Mouse (Mus musculus) urinary bladder, postnatal 10 days (tissue): ENCODE measurements around the gene Olfr967.
"Not testable (repeated sequence)": the region's sequence is repeated elsewhere in the genome, so short reads cannot be mapped to it uniquely, and the experiment has no call there.

ENCODE experiments used
- DNase-seq: peaks from one replicate; pipeline ENCODE4 v3.0.0; 2022; ENCODE audit warnings: low spot score

Gene Olfr967

DNA sequence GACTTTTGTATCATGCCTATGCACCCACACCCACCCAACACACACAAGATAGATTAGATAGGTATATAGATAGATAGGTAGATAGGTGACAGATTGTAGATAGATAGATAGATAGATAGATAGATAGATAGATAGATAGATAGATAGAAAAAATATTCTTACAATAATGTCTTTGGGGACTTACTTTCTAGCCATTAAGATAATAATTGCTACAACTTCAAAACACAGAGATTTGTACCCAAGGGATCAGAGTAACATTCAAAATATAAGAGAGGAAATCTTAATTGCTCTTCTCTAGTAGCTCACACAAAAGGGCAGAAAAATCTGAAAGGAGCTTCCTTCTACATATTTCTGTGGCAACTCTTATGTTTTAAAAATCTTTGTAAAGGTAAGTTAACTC is at the start of gene Olfr967:
Gene Olfr967 (plus strand): TSS at position 301 of the 400 bp plus-strand sequence.
- no peak for DNase-seq

DNA sequence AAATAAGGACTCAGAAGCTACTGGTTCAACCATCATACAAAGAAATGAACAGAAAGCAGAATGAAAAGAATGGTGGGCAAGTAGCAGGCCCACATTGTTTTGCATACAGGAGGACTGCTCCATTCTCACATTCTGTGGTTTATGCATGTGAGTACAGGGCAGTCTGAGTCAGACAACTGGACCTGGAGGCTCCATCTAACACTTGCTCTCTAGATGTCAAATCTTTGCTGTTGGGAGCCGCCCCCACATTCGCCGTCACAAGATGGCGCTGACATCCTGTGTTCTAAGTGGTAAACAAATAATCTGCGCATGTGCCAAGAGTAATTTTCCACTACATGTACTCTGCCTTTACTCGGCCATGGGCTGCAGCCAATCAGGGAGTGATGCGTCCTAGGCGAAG is 44.9 kb upstream of the Olfr967 start:
- DNase-seq: not testable (repeated sequence)

DNA sequence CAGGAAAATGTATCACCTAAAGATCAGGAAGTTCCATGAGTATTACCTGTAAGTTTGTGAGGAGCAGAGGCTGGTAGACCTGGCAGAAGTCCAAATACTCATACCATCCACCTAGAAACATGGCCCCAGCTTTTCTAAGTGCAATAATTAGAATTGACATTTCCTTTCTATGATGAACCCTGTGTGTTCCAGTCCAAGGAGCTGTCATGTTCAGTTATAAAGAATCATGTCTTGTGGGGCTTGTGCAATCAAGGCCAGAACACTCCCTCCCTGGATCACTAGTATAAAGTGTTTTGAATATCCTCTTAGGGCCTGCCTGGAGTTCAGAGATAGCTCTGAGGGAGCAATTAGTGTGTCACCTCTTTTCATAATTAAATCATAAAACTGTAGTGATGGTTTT is 39.0 kb upstream of the Olfr967 start, which contains the start of gene Olfr149:
Gene Olfr149 (minus strand): TSS at position 101 of the 400 bp plus-strand sequence.
- DNase-seq: no peak

DNA sequence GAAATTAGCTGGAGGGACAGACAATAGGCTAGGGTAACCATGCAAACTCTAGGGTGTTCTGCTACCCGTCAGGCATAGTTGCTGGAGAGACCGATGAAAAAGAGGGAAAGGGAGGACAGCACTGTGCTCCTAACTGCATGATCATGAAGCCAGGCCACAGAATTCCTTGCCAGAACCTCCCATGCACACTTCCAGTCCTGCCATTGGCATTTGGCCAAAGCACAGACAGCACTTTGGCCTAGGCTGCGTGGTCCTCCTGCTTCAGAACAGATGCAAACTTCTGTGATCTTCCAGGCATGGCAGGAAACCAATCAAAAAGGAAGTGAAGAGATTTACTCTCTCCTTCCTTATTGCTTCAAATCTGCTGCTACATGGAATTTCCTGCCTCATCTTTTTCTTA is 37.1 kb upstream of the Olfr967 start:
- no peak for DNase-seq

DNA sequence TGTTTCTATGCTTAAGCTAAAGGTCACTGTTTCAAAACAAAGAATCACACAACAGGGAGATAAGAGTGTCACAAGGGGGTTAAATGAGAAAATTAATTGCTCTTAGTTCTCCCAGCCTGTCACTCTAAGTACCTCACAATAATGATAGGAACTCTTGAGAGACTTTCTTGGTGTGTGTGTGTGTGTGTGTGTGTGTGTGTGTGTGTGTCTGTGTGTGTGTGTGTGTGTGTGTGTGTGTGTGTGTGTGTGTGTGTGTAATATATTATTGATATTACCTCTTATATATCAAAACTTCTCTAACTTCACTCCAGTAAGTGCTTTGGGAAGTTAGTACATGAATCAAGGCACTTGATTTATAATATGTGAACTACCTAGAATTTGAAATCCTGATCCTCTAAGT is 35.0 kb upstream of the Olfr967 start, which contains the start of gene Olfr965:
Gene Olfr965 (plus strand): TSS at position 301 of the 400 bp plus-strand sequence.
- DNase-seq: no peak

DNA sequence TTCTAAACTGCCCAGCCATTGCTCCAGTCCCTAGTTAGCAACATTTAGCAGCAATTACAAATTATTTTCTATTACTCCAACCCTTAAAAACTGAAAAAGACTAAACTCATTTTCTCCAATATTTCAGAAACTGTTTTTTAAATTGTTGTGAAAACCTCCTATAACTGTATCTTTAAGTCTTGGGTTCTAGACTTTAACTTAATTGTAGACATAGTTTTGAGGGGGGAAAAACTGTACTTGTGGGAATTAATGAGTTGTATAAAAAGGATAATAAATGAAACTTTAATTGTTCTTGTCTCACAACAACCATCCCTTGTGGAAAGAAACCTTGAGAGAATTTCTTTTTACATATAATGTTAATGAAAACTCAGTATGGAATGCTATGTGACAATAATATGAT is 15.4 kb upstream of the Olfr967 start, which contains the start of gene Olfr150:
Gene Olfr150 (plus strand): TSS at position 301 of the 400 bp plus-strand sequence.
- no peak for DNase-seq

DNA sequence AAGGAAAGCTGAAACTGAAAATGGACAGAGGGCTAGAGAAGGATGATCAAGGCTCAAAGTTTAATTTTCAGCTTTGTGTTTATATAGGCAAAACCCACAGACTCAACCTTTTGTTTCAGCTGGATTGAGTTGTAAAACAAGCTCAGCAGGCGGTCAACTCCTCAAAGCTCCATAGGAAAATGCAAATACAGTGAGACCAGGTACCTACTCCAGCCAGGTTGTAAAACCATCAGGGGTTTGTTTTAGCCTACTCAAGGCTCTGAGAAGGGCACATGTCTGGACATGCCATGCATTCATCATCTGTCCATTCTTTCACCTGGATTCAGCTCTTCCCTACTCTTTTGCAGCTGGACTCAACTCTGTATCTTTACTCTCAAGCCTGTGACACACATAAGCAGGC is 5.3 kb upstream of the Olfr967 start:
- no peak for DNase-seq

DNA sequence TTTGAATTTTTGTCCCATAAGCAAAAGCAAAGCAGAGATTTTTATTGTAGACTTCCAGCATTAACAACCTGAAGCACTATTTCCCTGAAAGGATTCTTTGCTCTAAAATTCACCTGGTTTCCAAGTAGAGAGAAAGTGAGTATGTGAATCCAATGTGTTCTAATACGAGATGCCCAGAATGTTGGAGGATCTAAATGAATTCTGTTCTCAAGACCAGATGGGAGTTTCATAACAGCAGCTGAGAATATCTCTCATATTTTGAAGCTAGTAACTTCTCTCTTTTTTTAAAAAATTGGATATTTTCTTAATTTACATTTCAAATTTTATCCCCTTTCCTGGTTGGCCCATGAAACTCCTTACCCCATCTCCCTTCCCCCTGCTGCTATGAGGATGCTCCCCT is 379 bp downstream of the Olfr967 start:
- no peak for DNase-seq

DNA sequence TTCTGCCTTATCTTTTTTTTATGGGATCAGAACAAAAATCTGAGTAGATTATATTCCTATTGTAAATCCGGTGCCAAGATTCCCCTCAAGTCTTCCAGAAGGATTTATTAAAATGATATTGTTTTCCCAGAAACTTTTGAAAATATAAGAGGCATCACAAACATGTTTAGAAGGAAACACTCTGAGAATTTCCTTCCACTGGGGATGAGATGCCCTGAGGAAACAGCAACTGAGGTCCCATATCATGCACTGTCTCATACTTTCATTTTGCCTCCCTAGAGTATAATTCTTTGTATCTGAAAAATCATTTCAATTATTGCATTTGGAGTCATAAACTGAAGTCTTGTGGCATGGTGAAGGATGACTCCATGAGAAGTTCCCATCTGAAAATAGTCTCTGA is 37.1 kb downstream of the Olfr967 start, which contains the start of gene Olfr968:
Gene Olfr968 (minus strand): TSS at position 101 of the 400 bp plus-strand sequence.
- DNase-seq: no peak

DNA sequence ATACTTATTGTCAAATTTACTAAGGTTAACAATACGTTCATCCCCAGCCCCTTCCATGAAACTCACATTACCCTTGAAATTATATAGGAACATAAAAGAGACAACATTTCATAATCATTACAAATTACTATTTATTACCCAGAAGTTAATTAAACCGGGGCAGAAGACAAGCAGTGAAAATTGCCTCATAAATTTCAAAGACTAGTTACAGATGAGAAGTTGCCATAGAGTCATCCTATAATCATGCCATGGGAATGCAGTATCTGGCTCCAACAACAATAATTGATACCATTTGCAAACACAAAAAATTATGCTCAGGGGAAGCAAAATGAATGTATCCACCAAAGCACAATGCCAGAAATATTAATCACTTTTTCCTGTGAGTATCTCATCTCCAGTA is 44.5 kb downstream of the Olfr967 start, which contains the start of gene Olfr969:
Gene Olfr969 (plus strand): TSS at position 388 of the 400 bp plus-strand sequence.
- no peak for DNase-seq
